Mouse (Mus musculus): ENCODE results near the gene Mpzl2.

DNA sequence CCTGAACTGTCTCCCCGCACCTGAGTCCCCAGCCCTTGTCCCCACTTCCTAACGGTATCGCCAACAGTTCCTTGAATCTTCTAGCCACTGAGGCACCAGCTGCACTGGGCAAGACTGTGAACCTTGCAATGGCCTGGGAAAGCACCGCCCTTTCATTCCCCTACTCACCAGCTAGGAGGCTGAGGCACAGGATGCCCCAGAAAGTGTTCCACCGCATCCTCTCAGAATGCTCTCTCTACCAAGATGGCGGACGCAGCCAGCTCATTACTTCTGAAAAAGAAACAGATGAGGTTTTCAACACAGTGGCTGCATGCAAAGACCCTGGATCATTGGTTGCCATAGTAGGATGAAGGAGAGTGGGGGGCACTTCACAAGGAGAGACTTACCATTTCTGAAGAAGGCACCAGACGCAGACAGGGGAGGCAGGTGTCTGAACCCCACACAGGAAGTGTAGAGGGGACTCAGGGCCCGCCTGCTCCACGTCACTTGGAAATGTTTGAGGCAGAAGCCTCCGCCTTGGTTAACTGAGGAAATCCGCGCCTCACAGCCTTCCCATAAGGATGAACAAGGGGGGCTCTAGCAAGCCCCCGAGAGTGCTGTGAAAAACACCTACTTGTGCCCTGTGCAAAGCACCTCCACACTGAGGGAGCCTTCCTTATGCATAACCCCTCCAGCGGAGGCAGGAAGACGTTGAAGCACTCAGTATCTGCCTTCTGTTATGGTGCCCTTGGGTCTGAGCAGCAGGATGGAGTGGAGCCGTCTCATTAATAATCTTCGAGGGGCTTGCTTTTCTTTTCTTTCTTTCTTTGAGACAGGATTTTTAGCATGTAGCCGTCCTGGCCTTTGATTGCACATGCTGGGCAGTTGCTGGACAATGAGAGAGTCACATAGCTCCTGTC, 30.2 kb upstream of the Mpzl2 start, which contains the start of gene Cd3e:
- TF ChIP-seq POLR2A (IDR thresholded peaks at IDR 0.05; ENCODE audit: insufficient read depth, low read length): no peak
- no peak for TF ChIP-seq CTCF (IDR thresholded peaks at IDR 0.05; ENCODE audit: low read depth, low read length)
